Mouse (Mus musculus): ENCODE results near the gene Ms4a10. TPM values are rescaled to one million over a fixed set of nuclear protein-coding genes. Genes with fewer than 3 reads are reported as not detected.

Ms4a10 gene
- total and polyA plus RNA-seq, 2 experiments from 2014 or later = 0.22 TPM; not detected in 1

DNA sequence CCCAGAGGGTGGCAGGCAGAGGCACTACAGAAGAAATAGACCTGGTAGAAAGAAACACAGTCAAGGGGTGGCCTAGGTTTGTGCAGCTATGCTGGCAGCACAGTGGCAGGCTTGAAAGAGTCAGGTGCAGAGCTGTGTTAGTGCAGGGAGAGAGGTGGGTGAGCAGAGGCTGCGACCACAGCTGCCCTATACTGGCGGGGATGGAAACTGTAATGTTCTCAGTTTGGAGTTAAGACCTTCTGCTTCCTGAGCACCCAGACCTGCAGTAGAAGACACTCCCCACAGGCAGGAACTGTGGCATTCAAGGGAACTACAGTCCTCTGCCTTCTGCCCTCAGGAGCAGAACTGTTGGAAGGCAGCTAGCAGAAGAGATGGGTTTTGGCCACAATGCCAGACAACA lies 59.6 kb downstream of the Ms4a10 start:
- Histone ChIP-seq H3K27ac (ENCODE audit: low read depth) (peak overlapping the region; percentile 68), H3K27me3 (ENCODE audit: control insufficient read depth, insufficient read depth, low read length) (no peaks in the 10 kb centered on the region), H3K36me3 (replicated peaks; ENCODE audit: control insufficient read depth, insufficient read depth, low read length) (no peaks in the 10 kb centered on the region), H3K9ac (replicated peaks; ENCODE audit: low read depth, low read length) (no peak overlapping the region), H3K4me2 (ENCODE audit: low read depth, low read length) (no peak overlapping the region), H3K4me3 (ENCODE audit: low read depth, low read length) (no peak overlapping the region), H3K4me1 (ENCODE audit: control insufficient read depth, insufficient read depth) (peaks cover 28% of the 10 kb centered on the region), H3K9me3 (replicated peaks; ENCODE audit: control insufficient read depth, low read length) (no peaks in the 10 kb centered on the region)
- ATAC-seq (ENCODE audit: insufficient read depth, low read depth) (no peak; the same call in none of the 2 replicates), DNase-seq (ENCODE audit: low spot score) (no peak)
- 63% methylated on average over 2 of the region's 2 CpGs for WGBS
- no peak for TF ChIP-seq CTCF (IDR thresholded peaks at IDR 0.05; ENCODE audit: low read depth)
- TF ChIP-seq EP300 (IDR thresholded peaks at IDR 0.05; ENCODE audit: low read depth) = no peak

DNA sequence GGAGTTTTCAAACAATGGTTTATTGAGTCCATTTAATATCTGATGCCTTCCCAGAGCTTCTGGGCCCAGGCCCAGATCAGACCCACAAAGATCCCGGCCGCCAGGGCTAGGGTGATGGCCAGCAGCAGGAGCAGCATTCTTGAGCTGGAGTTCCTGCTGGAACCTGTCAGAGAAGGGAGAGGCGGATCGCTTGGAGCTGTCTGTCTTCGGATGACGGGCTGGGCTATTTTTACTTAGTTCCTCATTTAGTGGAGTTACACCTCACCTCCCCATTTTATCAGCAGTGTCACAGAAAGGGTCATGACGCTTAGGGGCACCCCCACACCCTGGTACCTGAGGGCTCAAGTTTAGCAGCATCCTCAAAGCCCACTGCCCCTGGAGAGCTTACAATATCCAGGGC lies 60.2 kb downstream of the Ms4a10 start:
- Histone ChIP-seq H3K4me3 (ENCODE audit: low read depth, low read length) (no peak overlapping the region), H3K36me3 (replicated peaks; ENCODE audit: control insufficient read depth, insufficient read depth, low read length) (no peaks in the 10 kb centered on the region), H3K27me3 (ENCODE audit: control insufficient read depth, insufficient read depth, low read length) (no peaks in the 10 kb centered on the region), H3K4me2 (ENCODE audit: low read depth, low read length) (no peak overlapping the region), H3K9ac (replicated peaks; ENCODE audit: low read depth, low read length) (0 out of 2 replicates have a peak overlapping the region, but pooled peaks have one; percentile 5), H3K9me3 (replicated peaks; ENCODE audit: control insufficient read depth, low read length) (no peaks in the 10 kb centered on the region), H3K4me1 (ENCODE audit: control insufficient read depth, insufficient read depth) (peaks cover 28% of the 10 kb centered on the region), H3K27ac (ENCODE audit: low read depth) (peak overlapping the region; percentile 68)
- peak; percentile 84 for DNase-seq (ENCODE audit: low spot score)
- peak; percentile 84 for ATAC-seq (ENCODE audit: insufficient read depth, low read depth)
- TF ChIP-seq CTCF (IDR thresholded peaks at IDR 0.05; ENCODE audit: low read depth) = no peak
- TF ChIP-seq EP300 (IDR thresholded peaks at IDR 0.05; ENCODE audit: low read depth) = no peak
- 17% methylated on average over 7 of the region's 7 CpGs for WGBS

Other genes with a start within 250 kb of the Ms4a10 start
- gene Cd5, start 235.7 kb downstream of the Ms4a10 start, total RNA-seq (2014; rRNA removed; ENCODE audit: low replicate concordance) = 3.2 TPM in 1 of 2 replicates, not detected in the other
- gene Cd5, start 235.7 kb downstream of the Ms4a10 start, polyA plus RNA-seq (2015; fragmentation: Nextera tagmentation; extraction: Ambion mirVana) = 0.12 and 0.23 TPM in 2 replicates
- gene Cd6, start 144.6 kb downstream of the Ms4a10 start, total RNA-seq (2014; rRNA removed; ENCODE audit: low replicate concordance) = 3.6 TPM in 1 of 2 replicates, not detected in the other
- not detected in 2 replicates for gene Cd6, start 144.6 kb downstream of the Ms4a10 start, polyA plus RNA-seq (2015; fragmentation: Nextera tagmentation; extraction: Ambion mirVana)
- gene Slc15a3, start 134.9 kb downstream of the Ms4a10 start, total RNA-seq (2014; rRNA removed; ENCODE audit: low replicate concordance) = 0.46 and 2.7 TPM in 2 replicates
- 0.43 and 0.59 TPM in 2 replicates for gene Slc15a3, start 134.9 kb downstream of the Ms4a10 start, polyA plus RNA-seq (2015; fragmentation: Nextera tagmentation; extraction: Ambion mirVana)
- 69.1 and 71.7 TPM in 2 replicates for gene Tmem132a, start 104.7 kb downstream of the Ms4a10 start, total RNA-seq (2014; rRNA removed; ENCODE audit: low replicate concordance)
- 19.3 and 19.5 TPM in 2 replicates for gene Tmem132a, start 104.7 kb downstream of the Ms4a10 start, polyA plus RNA-seq (2015; fragmentation: Nextera tagmentation; extraction: Ambion mirVana)
- 80.6 and 99.8 TPM in 2 replicates for gene Tmem109, start 92.7 kb downstream of the Ms4a10 start, total RNA-seq (2014; rRNA removed; ENCODE audit: low replicate concordance)
- 85.8 and 90.9 TPM in 2 replicates for gene Tmem109, start 92.7 kb downstream of the Ms4a10 start, polyA plus RNA-seq (2015; fragmentation: Nextera tagmentation; extraction: Ambion mirVana)
- 362 and 463 TPM in 2 replicates for gene Prpf19, start 79.4 kb downstream of the Ms4a10 start, total RNA-seq (2014; rRNA removed; ENCODE audit: low replicate concordance)
- gene Prpf19, start 79.4 kb downstream of the Ms4a10 start, polyA plus RNA-seq (2015; fragmentation: Nextera tagmentation; extraction: Ambion mirVana) = 33.0 and 36.8 TPM in 2 replicates
- gene Zp1, start 54.0 kb downstream of the Ms4a10 start, total RNA-seq (2014; rRNA removed; ENCODE audit: low replicate concordance) = not detected in 2 replicates
- 0.19 TPM in 1 of 2 replicates, not detected in the other for gene Zp1, start 54.0 kb downstream of the Ms4a10 start, polyA plus RNA-seq (2015; fragmentation: Nextera tagmentation; extraction: Ambion mirVana)
- gene Ptgdr2, start 37.5 kb downstream of the Ms4a10 start, total RNA-seq (2014; rRNA removed; ENCODE audit: low replicate concordance) = 0.11 and 0.39 TPM in 2 replicates
- gene Ptgdr2, start 37.5 kb downstream of the Ms4a10 start, polyA plus RNA-seq (2015; fragmentation: Nextera tagmentation; extraction: Ambion mirVana) = 0.04 and 0.07 TPM in 2 replicates
- 8.7 and 12.1 TPM in 2 replicates for gene Ccdc86, start 25.4 kb downstream of the Ms4a10 start, total RNA-seq (2014; rRNA removed; ENCODE audit: low replicate concordance)
- 9.8 and 12.4 TPM in 2 replicates for gene Ccdc86, start 25.4 kb downstream of the Ms4a10 start, polyA plus RNA-seq (2015; fragmentation: Nextera tagmentation; extraction: Ambion mirVana)
- not detected in 2 replicates for gene Ms4a15, start 18.6 kb upstream of the Ms4a10 start, total RNA-seq (2014; rRNA removed; ENCODE audit: low replicate concordance)
- not detected in 2 replicates for gene Ms4a15, start 18.6 kb upstream of the Ms4a10 start, polyA plus RNA-seq (2015; fragmentation: Nextera tagmentation; extraction: Ambion mirVana)
- not detected in 2 replicates for gene Ms4a18, start 43.4 kb upstream of the Ms4a10 start, total RNA-seq (2014; rRNA removed; ENCODE audit: low replicate concordance)
- not detected in 2 replicates for gene Ms4a18, start 43.4 kb upstream of the Ms4a10 start, polyA plus RNA-seq (2015; fragmentation: Nextera tagmentation; extraction: Ambion mirVana)
- gene Ms4a8a, start 106.4 kb upstream of the Ms4a10 start, total RNA-seq (2014; rRNA removed; ENCODE audit: low replicate concordance) = not detected in 2 replicates
- not detected in 2 replicates for gene Ms4a8a, start 106.4 kb upstream of the Ms4a10 start, polyA plus RNA-seq (2015; fragmentation: Nextera tagmentation; extraction: Ambion mirVana)
- gene 1700017D01Rik, start 156.2 kb upstream of the Ms4a10 start, total RNA-seq (2014; rRNA removed; ENCODE audit: low replicate concordance) = not detected in 2 replicates
- not detected in 2 replicates for gene 1700017D01Rik, start 156.2 kb upstream of the Ms4a10 start, polyA plus RNA-seq (2015; fragmentation: Nextera tagmentation; extraction: Ambion mirVana)
- gene 1700025F22Rik, start 190.7 kb upstream of the Ms4a10 start, total RNA-seq (2014; rRNA removed; ENCODE audit: low replicate concordance) = not detected in 2 replicates
- not detected in 2 replicates for gene 1700025F22Rik, start 190.7 kb upstream of the Ms4a10 start, polyA plus RNA-seq (2015; fragmentation: Nextera tagmentation; extraction: Ambion mirVana)
- not detected in 2 replicates for gene Ms4a13, start 222.1 kb upstream of the Ms4a10 start, total RNA-seq (2014; rRNA removed; ENCODE audit: low replicate concordance)
- not detected in 2 replicates for gene Ms4a13, start 222.1 kb upstream of the Ms4a10 start, polyA plus RNA-seq (2015; fragmentation: Nextera tagmentation; extraction: Ambion mirVana)